Mouse (Mus musculus) CH12F3 (cell line): ENCODE results near the gene Rps21.

Experiments used
- in situ Hi-C: fragments of 300-500 bp; cut with MboI; formaldehyde crosslinking; loops from 2 replicates; pipeline ENCODE4 v1.14.3; 2020; ENCODE audit warnings: low sequenced_read_pairs

Gene Rps21

GRCm38 (mm10) chr2:180257001-180257521, at the start of gene Rps21:
Rps21 (plus strand) TSS chr2:180257377.
- in situ Hi-C loops, result no loop called here

GRCm38 (mm10) chr2:180207840-180208239, 49.3 kb upstream of the Rps21 start:
- in situ Hi-C loops, result no loop called here

- in situ Hi-C loops, result no loop called here
Measured at GRCm38 (mm10) chr2:180208976-180209375, 48.2 kb upstream of the Rps21 start.

GRCm38 (mm10) chr2:180212255-180212654, 44.9 kb upstream of the Rps21 start:
- in situ Hi-C loops, result no loop called here

GRCm38 (mm10) chr2:180214352-180214978, 42.7 kb upstream of the Rps21 start:
- in situ Hi-C loops, result no loop called here

GRCm38 (mm10) chr2:180215011-180215461, 42.1 kb upstream of the Rps21 start:
- in situ Hi-C loops, result no loop called here

- in situ Hi-C loops, result no loop called here
Measured at GRCm38 (mm10) chr2:180215951-180216350, 41.2 kb upstream of the Rps21 start.

GRCm38 (mm10) chr2:180216921-180217320, 40.3 kb upstream of the Rps21 start:
- in situ Hi-C loops, result no loop called here

- in situ Hi-C loops, result no loop called here
Measured at GRCm38 (mm10) chr2:180217587-180217986, 39.6 kb upstream of the Rps21 start.

- in situ Hi-C loops, result no loop called here
Measured at GRCm38 (mm10) chr2:180218241-180218640, 38.9 kb upstream of the Rps21 start.

GRCm38 (mm10) chr2:180218677-180219076, 38.5 kb upstream of the Rps21 start:
- in situ Hi-C loops, result no loop called here

GRCm38 (mm10) chr2:180219145-180219943, 37.8 kb upstream of the Rps21 start:
- in situ Hi-C loops, result no loop called here

- in situ Hi-C loops, result no loop called here
Measured at GRCm38 (mm10) chr2:180220165-180220564, 37.0 kb upstream of the Rps21 start.

- in situ Hi-C loops, result no loop called here
Measured at GRCm38 (mm10) chr2:180221051-180221450, 36.1 kb upstream of the Rps21 start.

GRCm38 (mm10) chr2:180222250-180222649, 34.9 kb upstream of the Rps21 start:
- in situ Hi-C loops, result no loop called here

- in situ Hi-C loops, result no loop called here
Measured at GRCm38 (mm10) chr2:180224647-180225043, 32.5 kb upstream of the Rps21 start.

- in situ Hi-C loops, result no loop called here
Measured at GRCm38 (mm10) chr2:180225044-180225761, 32.0 kb upstream of the Rps21 start.

GRCm38 (mm10) chr2:180225762-180226378, 31.3 kb upstream of the Rps21 start, which contains the start of gene Lama5:
Lama5 (minus strand) TSS chr2:180225859.
- in situ Hi-C loops, result no loop called here

- in situ Hi-C loops, result no loop called here
Measured at GRCm38 (mm10) chr2:180227262-180228059, 29.7 kb upstream of the Rps21 start.

- in situ Hi-C loops, result no loop called here
Measured at GRCm38 (mm10) chr2:180228060-180228458, 29.1 kb upstream of the Rps21 start.
